Mouse (Mus musculus) liver, embryonic 11.5 days (tissue): ENCODE data around the gene Nxnl2. TPM values are rescaled to one million over a fixed set of nuclear protein-coding genes. Genes with fewer than 3 reads are reported as not detected.
"Not testable (repeated sequence)": the region's sequence is repeated elsewhere in the genome, so short reads cannot be mapped to it uniquely, and the experiment has no call there.

Experiments
- ATAC-seq: fragments of 200-750 bp; cut with Nextera tagmentation; replicated peaks from 2 replicates; pipeline ENCODE4 v1.8.0; 2017; ENCODE audit warnings: moderate number of reproducible peaks, mild to moderate bottlenecking, moderate TSS enrichment, moderate library complexity; ENCODE audit not compliant: low FRiP score
- DNase-seq: peaks from one replicate; pipeline ENCODE4 v3.0.0-alpha.2; 2017; ENCODE audit warnings: low spot score
- H3K27ac ChIP-seq: fragments of 300-500 bp; sonication (generic); 2 replicates; pipeline ENCODE4 v1.5.1; 2014; ENCODE audit warnings: mild to moderate bottlenecking, low read depth, low read length, control low read depth
- H3K27me3 ChIP-seq: fragments of 300-500 bp; sonication (generic); replicated peaks from 2 replicates; pipeline ENCODE4 v1.6.1; 2014; ENCODE audit warnings: low read length, mixed read lengths; ENCODE audit not compliant: control insufficient read depth, insufficient read depth
- H3K36me3 ChIP-seq: fragments of 300-500 bp; sonication (generic); 2 replicates; pipeline ENCODE4 v1.6.1; 2014; ENCODE audit warnings: mild to moderate bottlenecking, low read length, moderate library complexity, mixed read lengths; ENCODE audit not compliant: control insufficient read depth, insufficient read depth
- H3K4me1 ChIP-seq: fragments of 300-500 bp; sonication (generic); replicated peaks from 2 replicates; pipeline ENCODE4 v1.6.1; 2014; ENCODE audit warnings: low read length, mixed read lengths; ENCODE audit not compliant: control insufficient read depth, insufficient read depth
- H3K4me2 ChIP-seq: fragments of 300-500 bp; sonication (generic); 2 replicates; pipeline ENCODE4 v1.6.1; 2014; ENCODE audit warnings: mild to moderate bottlenecking, control low read depth, moderate library complexity
- H3K4me3 ChIP-seq: fragments of 300-500 bp; sonication (generic); 2 replicates; pipeline ENCODE4 v1.5.1; 2014; ENCODE audit warnings: low read depth, low read length, control low read depth
- H3K9ac ChIP-seq: fragments of 300-500 bp; sonication (generic); 2 replicates; pipeline ENCODE4 v1.6.1; 2014; ENCODE audit warnings: low read depth, low read length, control low read depth
- H3K9me3 ChIP-seq: fragments of 300-500 bp; sonication (generic); 2 replicates; pipeline ENCODE4 v1.6.1; 2016; ENCODE audit warnings: low read length, inconsistent platforms, mixed read lengths; ENCODE audit not compliant: control insufficient read depth
- WGBS: fragments of 180-500 bp; shearing (Covaris S2); extraction: QIAGEN DNeasy Blood & Tissue Kit; methylation state at CpG from one replicate; pipeline ENCODE4 v1.1.7; 2014; 5-methylcytosine and 5-hydroxymethylcytosine counted together
- polyA plus RNA-seq: library from polyadenylated mRNA; unstranded; fragments of >200 nt; fragmentation: Nextera tagmentation; extraction: Ambion mirVana; gene quantifications from 2 replicates; pipeline ENCODE4 v1.2.1, GENCODE M21; 2014

The Nxnl2 gene
- polyA plus RNA-seq, 1 experiment from 2014 or later = 0.43 TPM

DNA sequence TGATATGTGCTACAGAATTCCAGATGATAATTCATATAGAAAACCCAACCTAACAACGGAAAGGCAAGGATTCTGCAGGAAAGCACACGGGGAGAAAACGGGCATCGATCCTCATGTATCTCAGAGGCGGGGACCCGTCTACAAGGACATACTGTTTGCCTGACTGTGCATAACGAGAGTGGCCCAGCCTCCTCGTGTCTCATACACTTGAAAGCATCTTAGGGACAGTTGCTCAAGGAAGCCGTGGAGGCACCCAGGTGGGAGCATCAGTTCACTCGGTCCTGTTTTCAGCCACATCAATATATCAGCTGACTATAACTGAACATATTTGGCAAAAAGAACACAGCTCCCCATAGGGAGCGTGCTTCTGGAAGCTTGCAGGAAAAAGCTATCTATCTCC lies 33.3 kb downstream of the Nxnl2 start:
- H3K27me3 ChIP-seq, H3K4me3 ChIP-seq, H3K9me3 ChIP-seq, H3K27ac ChIP-seq, H3K9ac ChIP-seq, H3K4me2 ChIP-seq, H3K36me3 ChIP-seq, H3K4me1 ChIP-seq, DNase-seq, ATAC-seq: not testable (repeated sequence)
- WGBS = 84% methylated on average over 11 of the region's 11 CpGs

DNA sequence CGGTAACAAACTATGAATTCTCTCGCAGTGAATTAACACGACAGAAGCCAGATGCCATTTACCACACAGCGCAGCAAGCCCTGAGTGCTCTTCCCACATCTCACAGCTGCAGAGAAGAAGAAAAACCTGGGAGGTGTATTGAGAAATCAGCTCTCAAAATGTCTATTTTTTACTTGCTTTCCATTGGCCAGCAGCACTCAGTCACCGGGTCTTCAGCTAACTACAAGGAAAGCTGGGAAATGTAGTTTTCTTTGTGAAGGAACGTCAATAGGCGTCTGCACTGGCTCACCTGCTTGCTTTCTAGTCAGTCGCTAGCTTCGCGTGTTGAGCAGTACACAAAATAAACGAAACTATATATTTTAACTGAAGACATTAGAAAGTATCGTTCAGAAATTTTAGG lies 37.1 kb downstream of the Nxnl2 start:
- no peak overlapping the region for H3K4me2 ChIP-seq
- no peaks in the 10 kb centered on the region for H3K27me3 ChIP-seq
- WGBS = 73% methylated on average over 12 of the region's 12 CpGs
- no peak overlapping the region for H3K27ac ChIP-seq
- ATAC-seq (no peak), DNase-seq (no peak)
- no peak overlapping the region for H3K9ac ChIP-seq
- H3K4me1 ChIP-seq = no peaks in the 10 kb centered on the region
- H3K36me3 ChIP-seq = no peaks in the 10 kb centered on the region
- no peak overlapping the region for H3K4me3 ChIP-seq
- H3K9me3 ChIP-seq = no peaks in the 10 kb centered on the region

DNA sequence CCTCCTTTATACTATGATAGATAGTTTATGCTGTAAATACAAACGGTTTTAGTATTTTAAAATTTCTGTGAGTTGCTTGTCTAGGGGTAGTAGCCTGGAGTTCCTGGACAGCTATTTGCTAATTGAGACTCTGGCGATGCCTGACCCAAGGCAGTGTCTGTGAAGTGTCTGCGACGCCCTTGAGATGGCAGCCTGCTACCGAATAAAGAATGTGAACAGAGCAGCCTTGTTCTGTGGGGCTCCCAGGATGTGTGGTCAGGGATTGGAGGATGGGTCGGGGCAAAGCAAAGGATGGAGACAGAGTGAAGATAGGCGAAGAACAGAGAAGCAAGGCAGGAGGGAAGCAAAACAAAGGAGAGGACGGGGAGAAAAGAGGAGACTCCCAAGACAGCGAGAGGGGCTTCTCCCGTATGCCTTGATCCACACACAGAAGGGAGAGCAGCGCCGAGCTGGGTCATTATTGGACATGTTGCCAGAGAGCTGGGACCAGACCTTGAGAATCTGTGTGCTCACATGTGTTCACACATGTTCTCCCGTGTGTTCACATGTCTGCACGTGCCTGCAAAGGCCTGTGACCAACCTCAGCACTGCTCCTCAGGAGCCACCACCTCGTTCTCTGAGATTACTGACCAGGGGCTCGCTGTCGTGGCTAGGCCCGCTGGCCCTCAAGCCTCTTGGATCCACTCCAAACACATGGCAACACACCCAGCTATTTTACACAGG lies 37.7 kb downstream of the Nxnl2 start:
- no peak for ATAC-seq
- DNase-seq = no peak

DNA sequence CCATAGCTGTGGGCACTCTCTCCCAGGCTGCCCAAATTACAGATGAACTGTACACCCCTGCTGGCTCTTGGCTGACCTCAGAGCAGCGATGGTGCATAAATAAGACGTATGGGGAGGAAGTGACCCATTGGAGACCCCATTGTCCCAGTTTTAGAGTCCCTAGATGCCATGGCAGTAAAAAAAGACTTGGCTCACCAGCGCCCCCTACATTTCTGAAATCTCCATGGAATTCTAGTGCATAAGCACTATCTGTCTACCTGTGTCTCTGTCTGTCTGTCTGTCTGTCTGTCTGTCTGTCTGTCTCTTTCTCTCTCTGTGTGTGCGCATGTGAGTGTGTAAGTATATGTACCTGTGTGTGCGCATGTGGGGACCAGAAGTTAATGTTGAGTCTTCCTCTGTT lies 39.8 kb downstream of the Nxnl2 start:
- Histone ChIP-seq H3K4me2 (no peak overlapping the region), H3K36me3 (no peaks in the 10 kb centered on the region), H3K27me3 (no peaks in the 10 kb centered on the region), H3K4me3 (no peak overlapping the region), H3K9ac (no peak overlapping the region), H3K9me3 (no peaks in the 10 kb centered on the region), H3K27ac (no peak overlapping the region), H3K4me1 (no peaks in the 10 kb centered on the region)
- DNase-seq = no peak
- ATAC-seq = no peak
- 76% methylated on average over 5 of the region's 5 CpGs for whole genome bisulfite sequencing

More for the DNA sequence above, 37.7 kb downstream of the Nxnl2 start:
- no peak overlapping the region for H3K9ac ChIP-seq
- H3K36me3 ChIP-seq = no peaks in the 10 kb centered on the region
- H3K9me3 ChIP-seq = no peaks in the 10 kb centered on the region
- H3K27me3 ChIP-seq = no peaks in the 10 kb centered on the region
- H3K4me2 ChIP-seq = no peak overlapping the region
- no peak overlapping the region for H3K27ac ChIP-seq
- no peak overlapping the region for H3K4me3 ChIP-seq
- no peaks in the 10 kb centered on the region for H3K4me1 ChIP-seq
- 71% methylated on average over 18 of the region's 18 CpGs for WGBS

- Histone ChIP-seq H3K4me2 (no peak overlapping the region), H3K27ac (no peak overlapping the region), H3K9me3 (no peaks in the 10 kb centered on the region), H3K36me3 (no peaks in the 10 kb centered on the region), H3K4me1 (no peaks in the 10 kb centered on the region), H3K27me3 (no peaks in the 10 kb centered on the region), H3K9ac (no peak overlapping the region), H3K4me3 (no peak overlapping the region)
- ATAC-seq (no peak), DNase-seq (no peak)
- WGBS = 62% methylated on average over 2 of the region's 2 CpGs
Measured at GRCm38 (mm10) chr13:51214746-51215145, 43.9 kb downstream of the Nxnl2 start.

DNA sequence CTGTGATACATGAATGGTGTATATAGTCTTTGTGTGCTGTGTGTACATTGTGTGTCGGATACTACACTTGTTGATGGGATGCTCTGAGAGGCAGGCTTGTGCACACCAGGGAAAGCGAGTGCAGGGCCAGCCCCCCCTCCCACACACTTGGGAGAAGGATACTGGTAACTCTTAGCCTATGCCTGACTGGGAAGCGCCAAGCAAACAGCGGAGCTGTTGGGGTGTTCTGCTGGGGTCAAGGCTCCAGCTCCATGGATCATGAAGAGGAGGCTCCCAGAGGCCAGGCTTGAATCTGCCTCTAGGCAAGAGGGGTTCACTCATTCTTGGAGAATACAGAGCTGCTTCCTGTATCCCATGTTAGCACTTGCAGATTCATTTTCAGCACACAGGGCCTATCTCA lies 50.1 kb downstream of the Nxnl2 start:
- H3K27ac ChIP-seq = no peak overlapping the region
- WGBS = 71% methylated on average over 4 of the region's 4 CpGs
- H3K4me3 ChIP-seq = no peak overlapping the region
- DNase-seq = no peak
- H3K4me2 ChIP-seq = no peak overlapping the region
- no peaks in the 10 kb centered on the region for H3K27me3 ChIP-seq
- H3K36me3 ChIP-seq = no peaks in the 10 kb centered on the region
- ATAC-seq = no peak
- H3K9me3 ChIP-seq = no peaks in the 10 kb centered on the region
- no peak overlapping the region for H3K9ac ChIP-seq
- H3K4me1 ChIP-seq = no peaks in the 10 kb centered on the region

GRCm38 (mm10) chr13:51221425-51222160 lies 50.8 kb downstream of the Nxnl2 start:
- 67% methylated on average over 12 of the region's 12 CpGs for WGBS
- no peak overlapping the region for H3K9ac ChIP-seq
- H3K36me3 ChIP-seq = no peaks in the 10 kb centered on the region
- DNase-seq (no peak), ATAC-seq (no peak)
- no peaks in the 10 kb centered on the region for H3K4me1 ChIP-seq
- H3K4me2 ChIP-seq = no peak overlapping the region
- H3K27me3 ChIP-seq = no peaks in the 10 kb centered on the region
- no peak overlapping the region for H3K27ac ChIP-seq
- H3K4me3 ChIP-seq = no peak overlapping the region
- no peaks in the 10 kb centered on the region for H3K9me3 ChIP-seq
